Mouse (Mus musculus) forebrain, postnatal 0 days (tissue): ENCODE measurements around the gene Flnb. TPM values are rescaled to one million over a fixed set of nuclear protein-coding genes. Genes with fewer than 3 reads are reported as not detected.

Experiments
- ATAC-seq: fragments of 200-750 bp; cut with Nextera tagmentation; 2 replicates; pipeline ENCODE4 v1.8.0; 2017; ENCODE audit warnings: mild to moderate bottlenecking, moderate library complexity
- DNase-seq: peaks from one replicate; pipeline ENCODE4 v3.0.0-alpha.2; 2015
- H3K27ac ChIP-seq: fragments of 300-500 bp; sonication (generic); 2 replicates; pipeline ENCODE4 v1.5.1; 2014; ENCODE audit warnings: low read depth, mild to moderate bottlenecking, antibody characterized with exemption, low read length, moderate library complexity, mixed read lengths
- H3K27me3 ChIP-seq: fragments of 300-500 bp; sonication (generic); 2 replicates; pipeline ENCODE4 v1.6.1; 2014; ENCODE audit warnings: mild to moderate bottlenecking, low read length, mixed read lengths; ENCODE audit not compliant: insufficient read depth
- H3K36me3 ChIP-seq: fragments of 300-500 bp; sonication (generic); 2 replicates; pipeline ENCODE4 v1.6.1; 2014; ENCODE audit warnings: mild to moderate bottlenecking, moderate library complexity; ENCODE audit not compliant: insufficient read depth
- H3K4me1 ChIP-seq: fragments of 300-500 bp; sonication (generic); 2 replicates; pipeline ENCODE4 v1.6.1; 2014; ENCODE audit warnings: antibody characterized with exemption; ENCODE audit not compliant: insufficient read depth
- H3K4me2 ChIP-seq: fragments of 300-500 bp; sonication (generic); 2 replicates; pipeline ENCODE4 v1.6.1; 2014; ENCODE audit warnings: low read depth, mild to moderate bottlenecking, moderate library complexity
- H3K4me3 ChIP-seq: fragments of 300-500 bp; sonication (generic); 2 replicates; pipeline ENCODE4 v1.5.1; 2014; ENCODE audit warnings: low read depth, low read length, mixed read lengths
- H3K9ac ChIP-seq: fragments of 300-500 bp; sonication (generic); 2 replicates; pipeline ENCODE4 v1.6.1; 2014; ENCODE audit warnings: mild to moderate bottlenecking
- H3K9me3 ChIP-seq: fragments of 300-500 bp; sonication (generic); 2 replicates; pipeline ENCODE4 v1.6.1; 2016; ENCODE audit warnings: low read length
- CTCF ChIP-seq: sonication (generic); IDR thresholded peaks from 2 replicates; pipeline ENCODE4 v1.5.1; 2016; ENCODE audit warnings: antibody characterized with exemption, control low read depth, low read depth
- WGBS: fragments of 180-500 bp; shearing (Covaris S2); extraction: QIAGEN DNeasy Blood & Tissue Kit; methylation state at CpG from one replicate; pipeline ENCODE4 v1.1.7; 2014; 5-methylcytosine and 5-hydroxymethylcytosine counted together
- polyA plus RNA-seq: library from polyadenylated mRNA; unstranded; fragments of >200 nt; fragmentation: Nextera tagmentation; extraction: Ambion mirVana; gene quantifications from 2 replicates; pipeline ENCODE4 v1.2.1, GENCODE M21; 2015
- total RNA-seq: library from RNA; depleted of rRNA; stranded (reverse); fragments of >200 nt; gene quantifications from 2 replicates; pipeline ENCODE4 v1.2.3, GENCODE M21; 2014

Flnb gene
- total and polyA plus RNA-seq, 2 experiments from 2014 or later: 2.3 to 22.5 TPM

DNA sequence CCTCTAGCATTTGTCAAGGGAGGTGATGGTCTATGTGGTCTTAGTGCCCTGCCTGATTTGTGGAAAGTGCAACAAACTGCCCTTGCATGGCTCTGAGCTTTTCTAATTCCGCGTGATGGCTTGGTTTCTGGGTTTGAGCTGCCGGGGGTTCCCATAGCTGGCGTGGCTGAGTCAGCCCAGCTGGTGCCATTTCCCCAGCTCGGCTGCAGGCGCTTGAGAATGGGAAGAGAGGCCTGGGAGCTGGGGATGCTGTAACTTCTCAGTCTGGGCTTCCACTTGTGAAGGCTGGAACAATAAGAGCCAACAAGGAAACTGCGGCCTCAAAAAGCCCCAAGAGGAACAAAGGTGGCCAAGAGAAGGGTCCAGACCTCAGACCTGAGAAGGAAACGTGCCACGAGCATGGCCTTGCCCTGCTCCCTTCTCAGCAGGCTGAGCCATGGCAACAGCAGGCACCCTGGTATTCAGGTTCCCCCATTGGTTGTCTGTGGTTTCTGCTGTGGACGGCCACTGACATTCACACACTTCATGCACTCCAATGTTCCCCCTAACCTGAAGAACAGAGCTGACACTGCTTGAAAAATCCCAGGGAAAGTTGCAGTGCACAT, 154.2 kb downstream of the Flnb start:
- TF ChIP-seq CTCF: no peak
- Histone ChIP-seq H3K4me2 (no peak overlapping the region), H3K27ac (no peak overlapping the region), H3K27me3 (no peaks in the 10 kb centered on the region), H3K4me1 (no peaks in the 10 kb centered on the region), H3K4me3 (no peak overlapping the region), H3K36me3 (no peaks in the 10 kb centered on the region), H3K9ac (no peak overlapping the region), H3K9me3 (no peaks in the 10 kb centered on the region)
- DNase-seq: no peak
- no peak for ATAC-seq
- 70% methylated on average over 10 of the region's 10 CpGs for WGBS

DNA sequence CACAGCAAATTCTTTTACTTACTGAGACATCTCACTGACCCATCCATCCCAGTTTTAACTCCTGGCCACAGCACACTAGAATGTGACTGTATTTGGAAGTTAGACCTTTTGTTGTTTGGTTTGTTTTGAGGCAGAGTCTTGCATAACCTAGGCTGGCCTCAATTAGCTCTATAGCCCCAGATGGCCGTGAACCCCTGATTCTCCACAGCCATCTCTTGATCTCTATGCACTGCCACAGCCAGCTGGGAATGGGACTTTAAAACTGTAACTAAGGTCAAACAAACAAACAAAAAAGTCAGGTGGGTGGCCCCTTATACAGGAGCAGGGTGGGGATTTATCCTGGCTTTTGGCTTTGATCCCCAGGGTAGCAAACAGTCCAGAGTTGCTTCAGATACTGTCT, 156.9 kb downstream of the Flnb start:
- Histone ChIP-seq H3K36me3 (no peaks in the 10 kb centered on the region), H3K4me1 (no peaks in the 10 kb centered on the region), H3K9ac (no peak overlapping the region), H3K27ac (no peak overlapping the region), H3K27me3 (no peaks in the 10 kb centered on the region), H3K4me3 (no peak overlapping the region), H3K9me3 (no peaks in the 10 kb centered on the region), H3K4me2 (no peak overlapping the region)
- WGBS: 89% methylated on average over 1 of the region's 1 CpGs
- TF ChIP-seq CTCF: no peak
- DNase-seq (no peak), ATAC-seq (no peak)

DNA sequence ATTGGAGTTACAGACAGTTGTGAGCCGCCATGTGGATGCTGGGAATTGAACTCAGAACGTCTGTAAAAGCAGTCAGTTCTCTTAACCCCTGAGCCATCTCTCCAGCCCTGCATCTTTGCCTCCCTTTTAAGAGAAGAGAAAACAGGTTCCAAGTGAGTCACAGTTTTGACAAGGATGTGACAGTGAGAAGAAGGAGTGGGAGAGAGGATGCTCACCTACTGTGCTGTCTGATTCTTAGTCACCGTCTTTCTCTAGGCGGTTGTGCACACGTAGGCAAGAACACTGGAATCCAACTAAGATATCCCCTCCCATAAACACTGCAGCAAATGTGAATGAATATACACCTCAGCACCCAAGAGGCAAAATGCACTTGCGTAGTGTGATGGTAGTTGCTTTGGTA, 157.4 kb downstream of the Flnb start:
- H3K9ac ChIP-seq: no peak overlapping the region
- ATAC-seq: peak; percentile 12; the same call in 1 of the 2 replicates
- no peak for TF ChIP-seq CTCF
- no peak overlapping the region for H3K4me3 ChIP-seq
- H3K9me3 ChIP-seq: no peaks in the 10 kb centered on the region
- H3K4me2 ChIP-seq: no peak overlapping the region
- H3K36me3 ChIP-seq: no peaks in the 10 kb centered on the region
- no peak overlapping the region for H3K27ac ChIP-seq
- H3K4me1 ChIP-seq: no peaks in the 10 kb centered on the region
- no peak for DNase-seq
- H3K27me3 ChIP-seq: no peaks in the 10 kb centered on the region
- WGBS: 85% methylated on average over 6 of the region's 6 CpGs

DNA sequence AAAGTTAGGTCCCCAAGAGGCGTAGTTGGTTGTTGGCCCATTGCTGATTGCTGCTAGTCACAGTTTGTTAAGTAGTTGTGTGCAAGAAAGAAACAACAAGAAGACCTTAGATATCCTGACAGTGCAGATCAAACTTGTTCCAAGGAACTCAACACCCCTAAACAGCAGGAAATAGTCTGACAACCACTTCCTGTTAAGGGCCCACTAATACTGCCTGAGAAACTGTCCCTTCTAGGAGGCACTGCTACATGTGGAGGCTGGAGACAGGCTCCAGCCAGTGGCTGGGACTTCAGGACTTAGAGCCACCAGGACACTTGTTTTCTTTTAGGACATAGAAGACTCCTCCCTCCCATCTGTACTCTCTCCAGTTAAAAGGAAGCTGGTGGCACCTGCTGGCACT, 159.7 kb downstream of the Flnb start:
- ATAC-seq (no peak), DNase-seq (no peak)
- Histone ChIP-seq H3K9ac (no peak overlapping the region), H3K4me2 (no peak overlapping the region), H3K4me1 (no peaks in the 10 kb centered on the region), H3K36me3 (no peaks in the 10 kb centered on the region), H3K27me3 (no peaks in the 10 kb centered on the region), H3K9me3 (no peaks in the 10 kb centered on the region), H3K27ac (no peak overlapping the region), H3K4me3 (no peak overlapping the region)
- 98% methylated on average over 1 of the region's 1 CpGs for WGBS
- no peak for TF ChIP-seq CTCF

DNA sequence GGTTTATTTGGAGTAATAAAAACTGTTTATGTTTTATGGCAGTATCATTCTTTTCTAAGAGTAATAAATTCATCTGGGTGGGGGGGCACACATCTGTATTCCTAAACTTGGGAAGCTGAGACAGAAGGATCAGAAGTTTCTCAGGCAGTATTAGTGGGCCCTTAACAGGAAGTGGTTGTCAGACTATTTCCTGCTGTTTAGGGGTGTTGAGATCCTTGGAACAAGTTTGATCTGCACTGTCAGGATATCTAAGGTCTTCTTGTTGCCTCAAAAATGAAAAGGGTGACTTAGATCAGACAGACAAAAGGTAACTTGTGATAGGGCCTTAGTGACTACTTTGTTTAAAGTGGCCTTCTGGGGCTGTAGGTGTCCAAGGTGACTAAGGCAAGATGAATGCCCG, 160.4 kb downstream of the Flnb start:
- H3K4me1 ChIP-seq: no peaks in the 10 kb centered on the region
- no peak overlapping the region for H3K27ac ChIP-seq
- H3K9ac ChIP-seq: no peak overlapping the region
- DNase-seq (no peak), ATAC-seq (no peak)
- 88% methylated on average over 1 of the region's 1 CpGs for WGBS
- no peak overlapping the region for H3K4me3 ChIP-seq
- no peak for TF ChIP-seq CTCF
- no peaks in the 10 kb centered on the region for H3K27me3 ChIP-seq
- no peak overlapping the region for H3K4me2 ChIP-seq
- no peaks in the 10 kb centered on the region for H3K36me3 ChIP-seq
- no peaks in the 10 kb centered on the region for H3K9me3 ChIP-seq

DNA sequence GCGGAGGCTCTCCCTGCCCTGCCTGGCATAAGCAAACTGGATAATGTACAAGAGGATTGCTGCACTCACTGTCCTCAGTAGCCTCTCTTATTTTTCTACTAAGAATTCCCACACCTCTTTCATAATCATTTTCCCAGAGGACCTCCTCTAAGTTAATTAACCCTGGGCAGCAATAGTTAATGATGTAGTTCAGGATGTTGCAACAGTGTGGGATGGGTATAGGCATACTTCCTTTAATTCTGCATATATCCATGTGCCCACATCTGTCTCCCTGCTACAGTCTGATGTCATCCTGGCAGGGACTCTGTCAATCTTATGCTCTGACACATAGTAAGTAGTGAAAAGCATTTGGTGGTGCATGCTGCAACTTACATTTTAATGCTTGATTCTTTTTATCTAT, 163.5 kb downstream of the Flnb start:
- no peak overlapping the region for H3K9ac ChIP-seq
- no peak for TF ChIP-seq CTCF
- H3K27me3 ChIP-seq: no peaks in the 10 kb centered on the region
- no peak for DNase-seq
- H3K4me2 ChIP-seq: no peak overlapping the region
- no peaks in the 10 kb centered on the region for H3K9me3 ChIP-seq
- WGBS: 84% methylated on average over 1 of the region's 1 CpGs
- no peak overlapping the region for H3K27ac ChIP-seq
- H3K36me3 ChIP-seq: no peaks in the 10 kb centered on the region
- H3K4me3 ChIP-seq: no peak overlapping the region
- H3K4me1 ChIP-seq: no peaks in the 10 kb centered on the region
- no peak for ATAC-seq

DNA sequence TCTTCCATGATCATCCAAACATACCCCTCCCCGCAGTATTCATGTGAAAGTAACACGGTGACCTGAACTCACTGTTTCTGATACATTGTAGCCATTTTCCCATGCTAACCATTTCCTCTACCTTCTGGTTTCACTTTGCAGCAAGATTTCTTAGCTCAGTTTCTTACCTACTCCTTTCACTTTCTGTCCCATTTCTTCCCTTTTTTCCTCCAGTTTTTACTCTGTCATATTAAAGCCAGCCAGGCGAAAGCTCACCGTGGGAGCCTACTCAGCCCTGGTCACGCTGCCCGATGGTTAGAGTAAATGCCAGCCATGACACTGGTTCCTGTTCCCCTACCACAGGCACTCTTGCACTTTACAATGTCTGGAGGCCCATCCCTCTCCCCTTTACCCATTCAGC, 169.2 kb downstream of the Flnb start:
- Histone ChIP-seq H3K4me3 (no peak overlapping the region), H3K9me3 (no peaks in the 10 kb centered on the region), H3K9ac (no peak overlapping the region), H3K36me3 (no peaks in the 10 kb centered on the region), H3K4me1 (no peaks in the 10 kb centered on the region), H3K27ac (no peak overlapping the region), H3K4me2 (no peak overlapping the region), H3K27me3 (no peaks in the 10 kb centered on the region)
- ATAC-seq (no peak), DNase-seq (no peak)
- WGBS: 94% methylated on average over 6 of the region's 6 CpGs
- no peak for TF ChIP-seq CTCF
